Mouse (Mus musculus): Measurements from ENCODE around the gene Dnmt3c. TPM values are rescaled to one million over a fixed set of nuclear protein-coding genes. Genes with fewer than 3 reads are reported as not detected.

Gene Dnmt3c
- polyA plus RNA-seq, 1 experiment from 2014 or later, result not detected

GRCm38 (mm10) chr2:153741437-153742065, 45.1 kb downstream of the Dnmt3c start:
- under 1% methylated on average over 47 of the region's 56 CpGs for WGBS
- peak overlapping the region; percentile 73 for H3K4me2 ChIP-seq (replicated peaks; ENCODE audit: low read depth, low read length)
- peak; percentile 89 for ATAC-seq (ENCODE audit: low FRiP score, low TSS enrichment)
- peak overlapping the region; percentile 94 for H3K9ac ChIP-seq (replicated peaks; ENCODE audit: low read length)
- peak overlapping the region; percentile 67 for H3K4me3 ChIP-seq (ENCODE audit: low read length)
- no peaks in the 10 kb centered on the region for H3K27me3 ChIP-seq (ENCODE audit: insufficient read depth, low read length)
- H3K9me3 ChIP-seq (ENCODE audit: low read length), result no peaks in the 10 kb centered on the region
- peaks cover 3% of the 10 kb centered on the region; the same call in 1 of the 2 replicates for H3K36me3 ChIP-seq (ENCODE audit: insufficient read depth, low read length)
- peaks cover 23% of the 10 kb centered on the region for H3K4me1 ChIP-seq (ENCODE audit: insufficient read depth, low read length)
- H3K27ac ChIP-seq (ENCODE audit: low read length), result peak overlapping the region; percentile 94

GRCm38 (mm10) chr2:153747994-153748393, 51.5 kb downstream of the Dnmt3c start:
- Histone ChIP-seq H3K4me1 (ENCODE audit: insufficient read depth, low read length) (peaks cover 8% of the 10 kb centered on the region), H3K4me3 (ENCODE audit: low read length) (no peak overlapping the region), H3K4me2 (replicated peaks; ENCODE audit: low read depth, low read length) (no peak overlapping the region), H3K27me3 (ENCODE audit: insufficient read depth, low read length) (no peaks in the 10 kb centered on the region), H3K27ac (ENCODE audit: low read length) (no peak overlapping the region), H3K36me3 (ENCODE audit: insufficient read depth, low read length) (peaks cover 13% of the 10 kb centered on the region), H3K9ac (replicated peaks; ENCODE audit: low read length) (no peak overlapping the region), H3K9me3 (ENCODE audit: low read length) (no peaks in the 10 kb centered on the region)
- no peak for ATAC-seq (ENCODE audit: low FRiP score, low TSS enrichment)

- Histone ChIP-seq H3K4me1 (ENCODE audit: insufficient read depth, low read length) (no peaks in the 10 kb centered on the region), H3K27ac (ENCODE audit: low read length) (no peak overlapping the region), H3K9me3 (ENCODE audit: low read length) (no peaks in the 10 kb centered on the region), H3K27me3 (ENCODE audit: insufficient read depth, low read length) (no peaks in the 10 kb centered on the region), H3K4me2 (replicated peaks; ENCODE audit: low read depth, low read length) (no peak overlapping the region), H3K9ac (replicated peaks; ENCODE audit: low read length) (no peak overlapping the region), H3K36me3 (ENCODE audit: insufficient read depth, low read length) (peaks cover 13% of the 10 kb centered on the region), H3K4me3 (ENCODE audit: low read length) (no peak overlapping the region)
- WGBS, result 86% methylated on average over 2 of the region's 2 CpGs
- ATAC-seq (ENCODE audit: low FRiP score, low TSS enrichment), result no peak
Observed at GRCm38 (mm10) chr2:153750363-153750762, 53.9 kb downstream of the Dnmt3c start.

GRCm38 (mm10) chr2:153762121-153762520, 65.7 kb downstream of the Dnmt3c start:
- ATAC-seq (ENCODE audit: low FRiP score, low TSS enrichment), result no peak
- no peak overlapping the region for H3K27ac ChIP-seq (ENCODE audit: low read length)
- 93% methylated on average over 5 of the region's 5 CpGs for WGBS
- no peak overlapping the region for H3K4me2 ChIP-seq (replicated peaks; ENCODE audit: low read depth, low read length)
- H3K27me3 ChIP-seq (ENCODE audit: insufficient read depth, low read length), result no peaks in the 10 kb centered on the region
- peaks cover 69% of the 10 kb centered on the region for H3K36me3 ChIP-seq (ENCODE audit: insufficient read depth, low read length)
- no peaks in the 10 kb centered on the region for H3K4me1 ChIP-seq (ENCODE audit: insufficient read depth, low read length)
- H3K9ac ChIP-seq (replicated peaks; ENCODE audit: low read length), result no peak overlapping the region
- H3K4me3 ChIP-seq (ENCODE audit: low read length), result no peak overlapping the region
- no peaks in the 10 kb centered on the region for H3K9me3 ChIP-seq (ENCODE audit: low read length)

GRCm38 (mm10) chr2:153767484-153767883, 71.0 kb downstream of the Dnmt3c start:
- 51% methylated on average over 6 of the region's 6 CpGs for WGBS
- peaks cover 53% of the 10 kb centered on the region for H3K36me3 ChIP-seq (ENCODE audit: insufficient read depth, low read length)

GRCm38 (mm10) chr2:153768881-153769280, 72.4 kb downstream of the Dnmt3c start:
- 90% methylated on average over 2 of the region's 2 CpGs for WGBS
- no peak overlapping the region for H3K4me3 ChIP-seq (ENCODE audit: low read length)
- no peak for ATAC-seq (ENCODE audit: low FRiP score, low TSS enrichment)
- no peaks in the 10 kb centered on the region for H3K9me3 ChIP-seq (ENCODE audit: low read length)
- no peaks in the 10 kb centered on the region for H3K27me3 ChIP-seq (ENCODE audit: insufficient read depth, low read length)
- peaks cover 47% of the 10 kb centered on the region for H3K36me3 ChIP-seq (ENCODE audit: insufficient read depth, low read length)
- H3K4me1 ChIP-seq (ENCODE audit: insufficient read depth, low read length), result no peaks in the 10 kb centered on the region
- no peak overlapping the region for H3K27ac ChIP-seq (ENCODE audit: low read length)
- H3K4me2 ChIP-seq (replicated peaks; ENCODE audit: low read depth, low read length), result no peak overlapping the region
- H3K9ac ChIP-seq (replicated peaks; ENCODE audit: low read length), result no peak overlapping the region

More at GRCm38 (mm10) chr2:153767484-153767883, 71.0 kb downstream of the Dnmt3c start:
- Histone ChIP-seq H3K4me2 (replicated peaks; ENCODE audit: low read depth, low read length) (no peak overlapping the region), H3K27ac (ENCODE audit: low read length) (no peak overlapping the region), H3K4me1 (ENCODE audit: insufficient read depth, low read length) (no peaks in the 10 kb centered on the region), H3K4me3 (ENCODE audit: low read length) (no peak overlapping the region), H3K9me3 (ENCODE audit: low read length) (no peaks in the 10 kb centered on the region), H3K9ac (replicated peaks; ENCODE audit: low read length) (no peak overlapping the region), H3K27me3 (ENCODE audit: insufficient read depth, low read length) (no peaks in the 10 kb centered on the region)
- ATAC-seq (ENCODE audit: low FRiP score, low TSS enrichment), result 0 out of 2 replicates have a peak, but pooled peaks have one; percentile 59

GRCm38 (mm10) chr2:153772950-153773349, 76.5 kb downstream of the Dnmt3c start:
- Histone ChIP-seq H3K9ac (replicated peaks; ENCODE audit: low read length) (no peak overlapping the region), H3K27me3 (ENCODE audit: insufficient read depth, low read length) (no peaks in the 10 kb centered on the region), H3K27ac (ENCODE audit: low read length) (no peak overlapping the region), H3K4me3 (ENCODE audit: low read length) (no peak overlapping the region), H3K4me1 (ENCODE audit: insufficient read depth, low read length) (no peaks in the 10 kb centered on the region), H3K9me3 (ENCODE audit: low read length) (no peaks in the 10 kb centered on the region), H3K4me2 (replicated peaks; ENCODE audit: low read depth, low read length) (no peak overlapping the region), H3K36me3 (ENCODE audit: insufficient read depth, low read length) (peaks cover 29% of the 10 kb centered on the region)
- WGBS, result 97% methylated on average over 4 of the region's 4 CpGs
- ATAC-seq (ENCODE audit: low FRiP score, low TSS enrichment), result no peak

- H3K9me3 ChIP-seq (ENCODE audit: low read length), result no peaks in the 10 kb centered on the region
- WGBS, result 90% methylated on average over 4 of the region's 4 CpGs
- H3K9ac ChIP-seq (replicated peaks; ENCODE audit: low read length), result no peak overlapping the region
Observed at GRCm38 (mm10) chr2:153775472-153775871, 79.0 kb downstream of the Dnmt3c start.

GRCm38 (mm10) chr2:153778638-153779362, 82.3 kb downstream of the Dnmt3c start:
- WGBS, result 11% methylated on average over 24 of the region's 24 CpGs
- peak; percentile 93 for ATAC-seq (ENCODE audit: low FRiP score, low TSS enrichment)
- Histone ChIP-seq H3K9me3 (ENCODE audit: low read length) (no peaks in the 10 kb centered on the region), H3K4me2 (replicated peaks; ENCODE audit: low read depth, low read length) (peak overlapping the region; percentile 74), H3K4me3 (ENCODE audit: low read length) (peak overlapping the region; percentile 42), H3K9ac (replicated peaks; ENCODE audit: low read length) (peak overlapping the region; percentile 45; the same call in 1 of the 2 replicates), H3K4me1 (ENCODE audit: insufficient read depth, low read length) (peaks cover 7% of the 10 kb centered on the region; the same call in 1 of the 2 replicates), H3K36me3 (ENCODE audit: insufficient read depth, low read length) (peaks cover 4% of the 10 kb centered on the region), H3K27me3 (ENCODE audit: insufficient read depth, low read length) (no peaks in the 10 kb centered on the region), H3K27ac (ENCODE audit: low read length) (no peak overlapping the region)

More at GRCm38 (mm10) chr2:153775472-153775871, 79.0 kb downstream of the Dnmt3c start:
- peaks cover 7% of the 10 kb centered on the region; the same call in 1 of the 2 replicates for H3K4me1 ChIP-seq (ENCODE audit: insufficient read depth, low read length)
- H3K27me3 ChIP-seq (ENCODE audit: insufficient read depth, low read length), result no peaks in the 10 kb centered on the region
- H3K4me3 ChIP-seq (ENCODE audit: low read length), result no peak overlapping the region
- H3K27ac ChIP-seq (ENCODE audit: low read length), result no peak overlapping the region
- no peak overlapping the region for H3K4me2 ChIP-seq (replicated peaks; ENCODE audit: low read depth, low read length)
- H3K36me3 ChIP-seq (ENCODE audit: insufficient read depth, low read length), result peaks cover 17% of the 10 kb centered on the region
- no peak for ATAC-seq (ENCODE audit: low FRiP score, low TSS enrichment)

All from kidney, embryonic 16.5 days (tissue).